Mouse (Mus musculus) kidney, adult 8-10 months (tissue): ENCODE data around the gene Smarca4.
"Not testable (repeated sequence)": the region's sequence is repeated elsewhere in the genome, so short reads cannot be mapped to it uniquely, and the experiment has no call there.

Source experiments
- DNase-seq, 2 experiments: peaks; one replicate each; pipeline ENCODE4 v3.0.0; 2022

The Smarca4 gene

GRCm38 (mm10) chr9:21670354-21670753 is 54.4 kb downstream of the Smarca4 start:
- no peak for DNase-seq

DNA sequence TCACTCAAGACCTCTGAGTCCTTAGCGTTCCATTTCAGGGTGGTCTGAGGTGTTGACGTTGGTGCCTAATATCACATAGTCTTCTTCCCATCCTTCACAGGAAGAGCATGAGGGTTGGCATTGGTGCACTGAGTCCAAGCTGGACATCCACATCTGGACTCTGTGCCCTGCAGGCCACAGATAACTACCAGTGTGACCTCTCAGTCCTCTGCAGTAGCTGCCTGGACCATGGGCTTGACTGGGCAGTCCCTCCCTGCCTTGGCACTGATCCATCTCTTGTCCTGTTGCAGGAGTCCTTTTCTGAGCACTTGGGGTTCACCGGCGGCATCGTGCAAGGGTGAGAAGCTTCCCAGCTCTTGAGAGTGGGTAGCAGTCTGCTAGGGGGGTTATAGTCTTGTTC is 55.8 kb downstream of the Smarca4 start:
- no peak for DNase-seq

- DNase-seq: no peak
Observed at GRCm38 (mm10) chr9:21677706-21678105, 61.7 kb downstream of the Smarca4 start.

DNA sequence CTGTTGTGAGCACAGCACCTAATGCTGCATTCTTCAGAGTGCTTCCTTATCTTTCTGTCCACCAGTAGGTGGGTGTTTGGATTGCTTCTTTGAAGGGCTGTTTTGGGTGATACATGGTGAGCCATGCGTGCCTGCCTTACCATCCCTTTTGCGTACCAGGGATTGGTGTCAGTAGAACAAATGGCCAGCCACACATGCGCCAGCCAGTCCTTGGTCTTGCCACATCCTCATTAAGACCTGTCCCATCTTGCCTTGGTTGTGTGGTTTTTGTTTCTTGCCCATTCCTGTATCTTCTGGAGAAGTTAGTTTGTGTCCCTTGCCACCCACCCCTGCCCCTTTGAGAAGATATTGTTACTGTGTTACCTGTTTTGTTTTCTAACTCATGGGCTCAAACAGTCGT is 64.5 kb downstream of the Smarca4 start:
- DNase-seq: no peak

DNA sequence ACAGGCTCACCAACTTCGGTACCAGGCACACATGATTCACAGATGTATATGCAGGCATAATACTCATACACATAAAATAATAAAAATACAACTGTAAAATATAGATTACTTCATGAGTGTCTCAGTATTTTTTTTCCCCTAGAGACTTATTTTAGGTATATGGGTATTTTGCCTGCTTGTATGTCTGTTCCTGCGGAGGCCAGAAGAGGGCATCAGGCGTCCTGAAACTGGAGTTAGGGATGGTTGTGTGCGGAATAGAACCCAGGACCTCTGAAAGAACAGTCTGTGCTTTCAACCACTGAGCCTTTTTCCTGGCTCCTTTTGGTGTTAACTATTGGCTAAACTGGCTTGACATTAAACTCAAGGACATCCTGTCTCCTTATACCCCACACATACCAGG is 66.9 kb downstream of the Smarca4 start:
- DNase-seq: no peak

DNA sequence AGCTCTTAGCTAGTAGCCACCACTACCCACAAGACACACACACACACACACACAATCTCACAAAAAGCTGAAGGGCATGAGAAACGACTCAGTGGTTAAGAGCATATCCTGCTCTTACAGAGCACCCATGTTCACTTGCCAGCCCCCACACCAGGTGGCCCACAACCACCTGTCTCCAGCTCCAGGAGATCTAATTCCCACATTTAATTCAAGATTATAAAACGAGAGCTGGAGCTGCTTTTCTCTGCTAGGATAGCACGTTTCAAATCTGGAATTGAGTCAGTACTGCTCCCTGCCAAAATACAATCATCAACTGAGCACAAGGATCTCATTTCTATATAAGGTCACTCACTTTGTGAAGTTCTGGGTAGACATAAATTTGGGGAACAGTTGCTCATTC is 67.9 kb downstream of the Smarca4 start:
- no peak for DNase-seq

DNA sequence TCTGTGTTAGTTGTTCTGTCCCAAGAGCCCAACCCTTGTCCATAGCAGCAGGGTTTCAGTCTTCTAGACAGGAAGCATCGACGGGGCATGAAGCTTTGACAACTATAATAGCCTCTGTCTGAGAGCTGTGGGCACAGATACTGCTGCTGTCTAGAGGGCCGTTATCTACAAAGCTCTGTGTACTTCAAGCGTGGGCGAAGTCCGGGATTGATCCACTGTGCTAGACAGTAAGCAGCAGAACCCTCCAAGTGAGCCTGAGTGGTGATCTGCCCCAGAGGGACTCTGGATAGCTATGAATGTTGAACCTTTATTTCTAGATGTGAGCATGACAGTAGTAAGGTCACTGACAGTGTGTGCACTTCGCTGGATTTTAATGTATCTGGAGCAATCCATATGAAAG is 72.6 kb downstream of the Smarca4 start:
- no peak for DNase-seq

DNA sequence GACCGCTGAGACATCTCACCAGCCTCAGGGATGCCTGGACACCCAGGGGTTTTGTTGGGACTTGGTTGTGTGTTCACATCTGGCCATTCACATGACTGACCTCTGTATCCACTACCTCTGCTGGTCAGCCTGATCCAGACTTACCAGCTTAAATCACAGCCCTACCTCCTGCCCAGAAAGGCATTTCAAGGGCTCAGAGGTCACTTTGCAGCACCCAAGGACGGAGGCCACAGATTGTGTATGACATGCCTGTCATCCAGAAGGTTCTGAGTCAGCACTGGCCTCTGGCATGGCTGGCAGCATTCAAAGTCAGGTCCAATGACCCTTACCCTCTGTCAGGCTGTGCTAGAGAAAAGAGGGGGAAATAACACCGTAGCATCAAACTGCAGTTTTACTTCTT is 74.1 kb downstream of the Smarca4 start:
- peak; percentile 70 to 76 for DNase-seq

DNA sequence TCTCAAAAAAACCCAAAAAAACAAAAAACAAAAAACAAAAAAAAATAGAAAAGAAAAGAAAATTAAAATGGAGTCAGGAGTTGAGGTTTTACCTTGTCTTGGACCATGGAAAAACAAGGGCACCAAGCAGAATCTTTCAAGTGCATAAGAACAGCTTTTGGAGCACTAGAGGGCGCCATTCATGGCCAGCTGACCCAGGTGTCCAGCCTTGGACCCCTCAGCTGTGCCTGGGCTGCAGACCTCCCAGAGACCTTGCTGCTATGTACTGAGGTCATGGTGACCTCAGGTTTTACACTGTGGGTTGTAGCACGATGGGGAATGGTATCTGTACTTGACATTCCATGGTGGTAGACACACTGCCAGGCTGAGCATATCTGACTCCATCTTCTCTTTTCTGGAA is 75.9 kb downstream of the Smarca4 start:
- peak in 1 of 2 experiments; percentile 33 for DNase-seq

DNA sequence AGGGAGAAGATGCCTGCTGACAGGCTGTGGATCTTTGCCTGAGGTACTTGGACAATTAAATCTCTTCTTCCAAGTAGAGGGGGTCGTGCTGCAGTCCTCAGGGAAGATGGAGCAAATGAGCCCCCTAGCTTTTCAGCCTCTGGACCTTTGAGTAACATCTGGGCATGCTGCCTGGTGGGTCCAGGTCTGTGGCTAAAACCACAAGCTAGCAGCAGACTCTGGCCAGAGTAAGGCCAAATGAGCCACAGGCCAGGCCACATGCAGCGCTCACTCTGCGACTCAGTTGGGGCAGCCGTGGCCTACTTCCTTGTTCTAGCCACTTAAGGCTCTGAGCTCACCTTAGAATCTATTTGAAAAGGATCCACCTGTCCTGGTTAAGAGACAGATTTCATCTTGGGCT is 76.5 kb downstream of the Smarca4 start:
- no peak for DNase-seq

DNA sequence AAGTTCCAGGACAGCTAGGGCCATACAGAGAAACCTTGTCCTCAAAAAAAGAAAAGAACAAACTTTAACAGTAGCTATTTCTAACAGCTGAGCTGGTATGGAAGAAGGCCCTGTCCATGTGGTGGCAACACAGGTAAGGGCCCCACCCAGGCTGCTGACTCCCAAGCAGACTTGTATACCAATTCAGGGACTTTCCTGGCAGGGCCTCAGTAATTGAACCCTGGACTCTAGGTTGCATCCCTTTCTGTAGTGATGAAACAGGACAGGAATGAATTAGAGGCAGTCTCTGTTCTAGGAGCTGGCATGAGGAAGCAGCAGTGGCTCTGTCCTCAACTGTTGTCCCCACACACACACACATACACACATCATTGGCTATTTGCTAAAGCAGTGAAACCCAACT is 78.1 kb downstream of the Smarca4 start:
- DNase-seq: no peak

DNA sequence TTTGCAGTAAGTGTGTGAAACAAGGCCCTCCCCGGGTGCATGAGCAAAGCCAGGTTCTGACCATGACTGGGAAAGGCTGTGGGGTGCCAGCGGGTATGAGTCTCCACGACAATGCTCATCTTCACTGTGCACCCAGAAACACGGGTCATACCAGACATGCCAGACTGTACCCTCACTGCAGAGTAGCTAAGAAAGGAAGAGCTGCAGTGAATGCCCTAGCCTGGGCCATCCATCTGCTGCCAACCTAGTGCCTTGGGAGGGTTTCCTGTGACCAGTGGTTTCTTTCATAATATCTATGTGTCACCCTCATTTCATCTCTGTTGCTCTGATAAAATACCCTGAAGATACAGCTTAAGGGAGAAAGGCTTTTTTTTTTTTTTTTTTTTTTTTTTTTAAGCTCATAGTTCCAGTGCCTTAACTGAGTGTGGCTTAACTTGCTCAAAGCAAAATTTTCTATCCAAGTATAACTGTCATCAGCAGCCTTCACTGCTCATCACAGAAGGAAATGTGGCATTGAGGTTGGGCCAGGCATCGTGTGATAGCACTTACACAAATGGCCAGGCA is 79.3 kb downstream of the Smarca4 start:
- no peak for DNase-seq

DNA sequence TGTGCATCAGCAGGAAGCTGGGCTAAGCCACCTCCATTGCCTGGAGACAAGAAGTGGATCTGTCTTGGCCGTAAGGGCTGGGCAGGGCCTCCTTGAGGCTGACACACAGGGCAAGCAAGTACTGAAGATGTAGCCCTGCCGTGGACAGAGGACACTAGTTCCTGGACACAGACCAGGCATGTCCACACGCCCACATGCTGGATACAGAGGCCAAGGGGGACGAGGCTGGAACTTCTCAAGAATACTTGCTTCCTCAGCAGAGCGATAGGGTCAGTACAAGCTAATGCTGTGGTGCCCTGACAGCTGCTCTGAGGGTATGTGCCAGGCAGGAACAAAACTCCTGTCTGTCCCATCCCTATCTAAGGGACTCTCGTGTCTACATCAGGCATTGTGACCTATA is 81.2 kb downstream of the Smarca4 start:
- DNase-seq: peak; percentile 31 to 35

DNA sequence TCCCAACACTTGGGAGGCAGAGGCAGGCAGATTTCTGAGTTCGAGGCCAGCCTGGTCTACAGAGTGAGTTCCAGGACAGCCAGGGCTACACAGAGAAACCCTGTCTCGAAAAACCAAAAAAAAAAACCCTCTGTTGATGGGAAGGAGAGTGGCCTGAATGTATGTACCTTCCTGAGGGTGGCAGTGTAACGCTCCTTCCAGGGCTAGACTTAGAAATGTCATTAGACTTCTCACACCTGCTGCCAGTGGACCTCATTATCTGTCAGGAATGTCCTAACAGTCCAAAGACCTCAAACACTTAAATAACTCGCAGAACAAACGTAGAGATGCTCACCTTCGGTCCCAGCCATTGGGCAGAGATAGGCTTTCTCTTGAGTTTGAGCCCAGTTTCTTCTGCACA is 83.3 kb downstream of the Smarca4 start:
- not testable (repeated sequence) for DNase-seq

DNA sequence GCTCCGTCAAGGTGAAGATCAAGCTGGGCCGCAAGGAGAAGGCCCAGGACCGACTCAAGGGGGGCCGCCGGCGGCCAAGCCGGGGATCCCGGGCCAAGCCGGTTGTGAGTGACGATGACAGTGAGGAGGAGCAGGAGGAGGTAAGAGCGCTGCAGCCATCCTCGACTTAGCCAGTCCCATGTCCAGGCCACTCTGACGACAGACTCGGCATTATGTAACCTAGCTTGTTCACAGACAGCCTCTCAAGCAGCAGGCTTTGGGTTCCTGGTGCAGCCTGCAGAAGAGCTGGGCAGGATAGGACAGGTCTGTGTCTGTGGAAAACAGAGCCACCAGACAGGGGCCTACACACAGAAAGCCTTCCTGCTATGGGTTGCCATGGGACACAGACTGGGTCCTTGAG is 85.1 kb downstream of the Smarca4 start:
- no peak for DNase-seq

DNA sequence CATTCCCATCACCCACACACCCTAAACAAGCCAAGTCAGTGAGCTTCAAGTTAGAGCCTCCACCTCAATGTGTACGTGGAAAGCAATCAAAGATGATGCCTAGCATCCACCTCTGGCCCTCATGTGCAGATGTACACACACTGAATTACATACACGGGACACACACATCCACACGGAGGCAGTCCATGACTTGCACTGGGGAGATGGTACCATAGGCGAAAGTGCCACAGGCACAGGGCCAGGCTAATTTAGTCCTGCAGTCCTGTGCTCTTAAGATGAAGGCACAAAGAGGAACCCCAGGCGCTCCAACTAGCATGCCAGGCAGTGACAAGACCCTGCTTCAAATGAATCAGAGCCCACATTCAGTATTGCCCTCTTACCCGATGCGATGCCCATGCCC is 87.5 kb downstream of the Smarca4 start:
- DNase-seq: no peak

DNA sequence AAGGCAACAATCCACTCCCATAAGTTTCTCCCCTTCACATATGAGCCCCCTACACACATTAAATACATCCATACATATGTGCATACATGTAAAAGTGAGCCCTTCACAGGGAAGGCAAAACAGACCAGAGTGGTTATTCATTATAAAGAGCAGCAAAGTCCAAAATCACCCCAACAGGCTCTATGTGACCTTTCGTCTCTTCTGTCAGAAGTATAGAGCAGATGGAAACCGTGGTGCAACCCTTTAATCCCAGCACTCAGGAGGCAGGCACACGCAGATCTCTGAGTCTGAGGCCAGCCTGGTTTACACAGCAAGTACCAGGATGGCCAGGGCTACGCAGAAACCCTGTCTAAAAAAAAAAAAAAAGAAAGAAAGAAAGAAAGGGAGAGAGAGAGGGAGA is 90.1 kb downstream of the Smarca4 start:
- DNase-seq: no peak

DNA sequence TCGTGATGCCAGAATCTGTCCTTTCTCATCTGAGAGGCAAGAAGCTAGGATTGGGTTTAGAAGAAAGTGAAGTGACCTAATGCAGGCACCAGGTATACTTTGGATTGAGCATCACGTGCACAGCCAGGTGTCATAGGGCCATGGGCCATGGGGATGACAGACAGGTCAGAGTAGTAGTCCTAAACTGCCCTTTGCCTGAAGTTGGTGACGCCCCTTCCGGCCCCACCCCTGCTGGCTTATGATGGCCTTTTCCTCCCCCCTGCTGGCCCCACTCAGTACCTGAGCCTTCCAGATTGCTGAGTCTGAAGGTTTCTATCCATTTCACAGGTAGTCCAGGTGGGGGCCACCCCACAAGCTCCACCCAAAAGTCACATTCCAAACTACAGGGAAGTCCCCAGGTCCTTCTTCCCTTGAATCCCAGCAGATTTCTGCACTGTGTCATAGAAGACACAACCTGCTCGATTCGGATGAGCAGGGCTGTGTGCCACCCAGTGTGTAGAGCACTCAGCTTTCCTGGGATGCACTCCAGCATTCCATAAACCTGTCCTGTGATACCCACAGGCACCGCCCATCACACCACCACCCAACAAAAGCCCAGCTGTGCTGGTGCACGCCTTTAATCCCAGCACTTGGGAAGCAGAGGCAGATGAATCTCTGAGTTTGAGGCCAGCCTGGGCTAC is 90.8 kb downstream of the Smarca4 start:
- peak; percentile 53 to 57 for DNase-seq

DNA sequence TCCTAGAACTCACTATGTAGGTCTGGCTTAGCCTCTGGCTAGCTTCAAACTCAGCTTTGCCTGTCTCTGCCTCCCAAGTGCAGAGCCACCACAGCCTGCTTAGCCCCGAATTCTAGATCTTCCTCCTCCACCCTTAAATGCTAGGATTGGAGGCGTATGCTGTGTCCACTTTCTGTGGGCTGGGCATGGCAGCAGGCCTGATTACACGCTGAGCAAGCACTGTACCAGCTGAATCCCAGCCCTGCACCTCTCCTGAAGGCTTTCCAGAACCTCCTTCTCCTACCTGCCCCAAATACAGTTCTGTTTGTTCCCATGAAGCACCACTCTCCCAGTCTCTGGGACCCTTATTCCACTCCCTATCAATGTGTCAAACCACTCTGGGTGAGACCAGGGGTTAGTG is 93.4 kb downstream of the Smarca4 start:
- no peak for DNase-seq

DNA sequence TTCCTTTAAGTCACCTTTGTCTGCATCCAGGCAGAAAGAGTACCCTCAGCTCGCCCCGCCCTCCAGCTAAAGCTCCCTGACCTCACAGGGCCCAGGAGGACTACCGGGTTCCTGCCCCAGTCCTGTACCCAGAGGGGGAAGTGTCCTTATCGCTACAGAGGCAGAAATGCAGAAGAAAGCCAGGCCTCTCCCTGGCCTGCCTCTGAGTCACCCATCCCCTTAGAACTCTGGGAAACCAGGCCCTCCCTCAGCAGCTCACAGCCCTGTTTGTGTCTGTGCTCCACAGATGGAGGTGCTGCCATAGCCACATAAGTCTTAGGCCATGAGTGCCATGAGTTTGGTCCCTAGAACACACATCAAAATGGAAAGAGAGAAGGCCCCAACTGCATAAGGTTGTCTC is 99.3 kb downstream of the Smarca4 start:
- no peak for DNase-seq

DNA sequence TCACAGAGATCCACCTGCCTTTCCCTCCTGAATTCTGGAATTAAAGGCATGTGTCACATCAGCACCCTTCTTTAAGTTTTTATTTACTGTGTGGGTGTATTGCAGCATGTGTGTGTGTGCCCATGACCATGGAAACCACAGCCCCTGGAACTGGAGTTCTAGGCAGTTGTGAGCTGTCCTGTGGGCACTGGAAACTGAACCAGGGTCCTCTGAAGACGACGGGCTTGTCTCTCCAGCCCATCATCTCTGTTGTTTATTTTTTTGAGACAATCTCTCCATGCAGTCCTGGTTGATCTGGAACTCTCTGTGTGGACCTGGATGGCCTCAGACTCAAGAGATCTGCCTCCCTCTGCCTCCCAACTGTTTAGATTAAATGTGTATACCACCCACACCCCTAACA is 101.0 kb downstream of the Smarca4 start:
- no peak for DNase-seq

DNA sequence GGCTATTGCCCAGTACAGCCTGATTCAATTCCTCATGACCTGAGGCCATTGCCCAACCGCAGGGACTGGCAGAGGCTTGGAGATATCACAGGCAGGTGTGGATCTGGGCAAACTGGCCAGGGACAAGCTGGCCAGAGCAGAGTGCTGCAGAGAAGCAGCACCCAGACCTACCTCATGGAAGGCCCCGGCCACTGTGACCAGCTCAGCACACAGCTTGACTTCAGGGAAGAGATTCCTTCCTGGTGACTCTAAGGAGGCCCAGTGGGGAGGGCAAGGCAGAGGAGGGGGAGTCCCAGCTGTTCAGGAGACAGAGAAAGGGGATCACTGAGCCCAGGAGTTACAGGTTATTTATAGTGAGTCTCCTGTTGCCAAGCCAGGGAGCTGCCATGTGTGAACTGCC is 105.1 kb downstream of the Smarca4 start:
- no peak for DNase-seq

DNA sequence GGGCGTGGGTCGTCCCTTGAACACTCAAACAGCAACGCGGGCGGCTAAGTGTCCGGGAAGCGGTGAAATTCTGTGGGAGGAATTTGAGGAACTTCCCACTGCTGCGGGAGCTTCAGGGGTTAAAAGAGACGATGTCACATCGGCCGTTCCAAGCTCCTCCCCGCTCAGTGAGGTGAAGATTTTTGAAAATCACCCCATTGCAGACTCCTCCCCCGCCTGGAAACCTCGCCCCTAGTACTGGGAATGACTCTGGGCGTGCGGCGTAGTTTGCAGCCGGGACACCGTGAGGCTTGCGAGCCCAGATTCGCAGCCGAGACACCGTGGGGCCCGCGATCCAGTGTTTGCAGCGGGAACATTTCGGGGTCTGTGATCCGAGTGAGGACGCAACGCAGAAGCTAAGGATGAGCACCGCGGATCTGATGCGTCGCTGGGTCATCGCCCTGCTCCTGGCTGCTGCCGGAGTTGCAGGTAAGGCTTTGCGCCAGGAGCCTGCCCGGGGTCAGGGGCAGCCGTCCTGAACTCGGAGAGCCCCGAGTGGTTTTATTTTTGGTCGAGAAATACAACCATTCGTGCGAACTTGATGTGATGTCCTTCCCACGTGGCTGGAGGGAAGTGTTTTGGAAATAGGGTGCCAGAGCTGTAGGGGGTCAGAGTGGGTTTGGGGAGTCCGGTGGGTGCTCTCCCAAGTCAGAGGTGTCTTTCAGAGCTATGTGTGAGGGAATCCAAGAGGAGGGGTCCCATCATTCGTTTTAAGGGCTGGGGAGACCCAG is 107.6 kb downstream of the Smarca4 start, which contains the start of gene Ldlr:
Ldlr (plus strand) TSS at position 107 of the 770 bp plus-strand sequence.
- peak; percentile 84 to 85 for DNase-seq

DNA sequence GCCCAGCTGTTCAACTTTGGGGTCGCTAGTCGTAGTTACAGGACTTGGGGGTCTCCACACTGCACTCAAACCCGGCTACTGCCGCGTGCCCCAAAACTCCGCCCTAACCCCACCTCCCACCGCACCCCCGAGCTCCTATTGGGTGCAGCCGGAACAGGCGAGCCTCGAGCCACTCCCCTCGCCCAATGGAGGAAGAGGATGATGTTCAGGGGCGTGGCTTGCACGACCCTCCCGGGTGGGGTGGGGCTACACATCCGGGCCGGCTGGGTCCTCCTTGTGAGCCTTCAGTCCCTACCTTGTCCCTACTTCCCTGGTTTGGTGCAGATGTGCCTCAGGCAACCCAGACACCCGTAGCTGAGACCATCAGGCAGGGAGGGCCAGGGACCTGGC is 108.2 kb downstream of the Smarca4 start:
- DNase-seq: peak; percentile 88 to 94
